Mouse (Mus musculus) bone marrow, adult 2 months (tissue): ENCODE data around the gene Pml.

Source experiments
- CTCF ChIP-seq: fragments of 200-500 bp; IDR thresholded peaks from 2 replicates; pipeline ENCODE4 v1.5.1; 2011; ENCODE audit warnings: low read length, control low read depth; ENCODE audit not compliant: control insufficient read depth, insufficient read depth
- POLR2A ChIP-seq: fragments of 200-500 bp; IDR thresholded peaks from 2 replicates; pipeline ENCODE4 v1.6.1; 2011; ENCODE audit warnings: low read depth, mild to moderate bottlenecking, control low read depth, low read length, borderline replicate concordance; ENCODE audit not compliant: control insufficient read depth

GRCm38 (mm10) chr9:58243696-58244095, 5.9 kb downstream of the Pml start:
- TF ChIP-seq CTCF = no peak
- no peak for TF ChIP-seq POLR2A
